Mouse (Mus musculus) limb, embryonic 11.5 days (tissue): ENCODE results near the gene Gm3336. TPM values are rescaled to one million over a fixed set of nuclear protein-coding genes. Genes with fewer than 3 reads are reported as not detected.

Experiments
- ATAC-seq: fragments of 200-750 bp; cut with Nextera tagmentation; 2 replicates; pipeline ENCODE4 v1.8.0; 2017; ENCODE audit warnings: low read depth; ENCODE audit not compliant: insufficient number of reproducible peaks, low FRiP score, low TSS enrichment
- DNase-seq: peaks from one replicate; pipeline ENCODE4 v3.0.0-alpha.2; 2015; ENCODE audit warnings: low spot score
- H3K27ac ChIP-seq: fragments of 300-500 bp; sonication (generic); replicated peaks from 2 replicates; pipeline ENCODE4 v1.5.1; 2014; ENCODE audit warnings: low read depth, mild to moderate bottlenecking, low read length
- H3K27me3 ChIP-seq: fragments of 300-500 bp; sonication (generic); 2 replicates; pipeline ENCODE4 v1.6.1; 2014; ENCODE audit warnings: mild to moderate bottlenecking, low read length, mixed read lengths; ENCODE audit not compliant: control insufficient read depth, insufficient read depth
- H3K36me3 ChIP-seq: fragments of 300-500 bp; sonication (generic); 2 replicates; pipeline ENCODE4 v1.6.1; 2014; ENCODE audit warnings: mild to moderate bottlenecking, low read length, moderate library complexity, mixed read lengths; ENCODE audit not compliant: control insufficient read depth, insufficient read depth
- H3K4me1 ChIP-seq: fragments of 300-500 bp; sonication (generic); 2 replicates; pipeline ENCODE4 v1.6.1; 2014; ENCODE audit warnings: low read length, mixed read lengths; ENCODE audit not compliant: control insufficient read depth, insufficient read depth
- H3K4me2 ChIP-seq: fragments of 300-500 bp; sonication (generic); 2 replicates; pipeline ENCODE4 v1.6.1; 2014; ENCODE audit warnings: low read depth, mild to moderate bottlenecking, moderate library complexity; ENCODE audit not compliant: severe bottlenecking
- H3K4me3 ChIP-seq: fragments of 300-500 bp; sonication (generic); 2 replicates; pipeline ENCODE4 v1.5.1; 2014; ENCODE audit warnings: low read depth, low read length
- H3K9ac ChIP-seq: fragments of 300-500 bp; sonication (generic); 2 replicates; pipeline ENCODE4 v1.6.1; 2014; ENCODE audit warnings: mild to moderate bottlenecking, low read length
- H3K9me3 ChIP-seq: fragments of 300-500 bp; sonication (generic); 2 replicates; pipeline ENCODE4 v1.6.1; 2016; ENCODE audit warnings: low read length; ENCODE audit not compliant: control insufficient read depth
- WGBS: fragments of 180-500 bp; shearing (Covaris S2); extraction: QIAGEN DNeasy Blood & Tissue Kit; methylation state at CpG from one replicate; pipeline ENCODE4 v1.1.7; 2014; 5-methylcytosine and 5-hydroxymethylcytosine counted together
- polyA plus RNA-seq: library from polyadenylated mRNA; unstranded; fragments of >200 nt; fragmentation: Nextera tagmentation; extraction: Ambion mirVana; gene quantifications from 2 replicates; pipeline ENCODE4 v1.2.1, GENCODE M21; 2014

The Gm3336 gene
- polyA plus RNA-seq, 1 experiment from 2014 or later, result not detected

DNA sequence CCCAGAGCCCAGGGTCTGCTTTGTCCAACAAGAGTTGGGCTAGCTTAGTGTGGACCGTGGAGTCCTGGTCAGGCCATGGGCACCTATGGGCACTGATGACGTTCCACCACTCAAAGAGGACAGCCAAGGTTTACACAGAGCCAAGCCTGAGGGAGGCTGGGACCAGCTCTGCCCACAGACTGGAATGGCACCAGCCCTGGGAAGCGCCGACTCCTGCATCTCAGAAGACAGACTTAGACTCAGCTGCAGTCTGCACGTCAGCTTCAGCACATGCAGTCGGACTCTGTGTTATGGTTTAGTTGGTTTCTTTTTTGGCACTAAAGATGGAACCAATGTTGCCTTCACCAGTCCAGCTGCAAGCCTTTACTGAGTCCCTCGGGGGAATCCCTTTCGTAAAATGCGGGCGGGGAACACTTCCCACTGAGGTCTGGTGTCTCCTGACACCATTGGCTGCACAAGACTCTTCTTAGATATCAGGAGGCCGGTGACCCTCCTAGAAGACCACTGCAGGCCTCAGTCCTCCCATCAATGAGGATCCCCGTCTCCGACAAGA is 31.9 kb downstream of the Gm3336 start:
- 88% methylated on average over 13 of the region's 13 CpGs for WGBS
- ATAC-seq, result no peak
- H3K4me2 ChIP-seq, result no peak overlapping the region
- H3K27ac ChIP-seq, result no peak overlapping the region
- peaks cover 9% of the 10 kb centered on the region for H3K4me1 ChIP-seq
- no peaks in the 10 kb centered on the region for H3K36me3 ChIP-seq
- no peak overlapping the region for H3K9ac ChIP-seq
- H3K4me3 ChIP-seq, result no peak overlapping the region
- peaks cover 23% of the 10 kb centered on the region for H3K27me3 ChIP-seq
- H3K9me3 ChIP-seq, result no peaks in the 10 kb centered on the region
- DNase-seq, result no peak

DNA sequence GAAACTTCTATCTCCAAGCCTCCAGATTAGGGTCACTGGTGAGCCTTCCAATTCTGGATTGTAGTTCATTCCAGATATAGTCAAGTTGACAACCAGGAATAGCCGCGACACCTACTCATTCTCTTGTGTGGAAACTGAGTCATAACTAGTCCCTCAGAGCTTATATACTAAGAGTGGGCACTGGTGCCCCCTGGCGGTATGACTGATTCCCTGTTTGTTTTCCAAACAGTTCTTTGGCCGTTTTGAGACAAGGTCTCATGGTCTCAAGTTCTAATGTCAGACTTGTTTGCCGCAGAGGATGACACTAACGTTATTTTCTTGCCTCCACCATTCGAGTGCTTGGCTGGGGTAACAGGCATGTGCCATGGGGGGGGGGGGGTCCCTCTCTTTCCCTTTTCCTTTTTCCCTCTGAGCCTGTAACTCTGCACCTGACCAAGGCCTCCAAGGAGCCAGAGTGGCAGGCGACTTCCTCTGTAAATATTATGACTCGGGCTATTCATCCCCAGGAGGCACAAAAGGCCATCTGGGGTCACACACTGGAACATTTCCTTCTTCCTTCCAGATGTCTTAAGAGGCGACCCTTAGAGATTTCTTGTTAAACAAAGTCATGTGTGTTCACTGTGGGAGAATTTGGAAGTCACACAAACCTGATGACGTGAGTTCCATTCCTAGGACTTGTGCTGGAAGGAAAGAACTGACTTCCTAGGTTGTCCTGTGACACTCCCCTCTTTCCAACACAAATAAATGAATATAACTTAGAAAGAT is 33.8 kb downstream of the Gm3336 start:
- WGBS, result 22% methylated on average over 11 of the region's 11 CpGs
- Histone ChIP-seq H3K4me3 (no peak overlapping the region), H3K27ac (no peak overlapping the region), H3K36me3 (no peaks in the 10 kb centered on the region; the same call in 1 of the 2 replicates), H3K9ac (no peak overlapping the region), H3K27me3 (peaks cover 6% of the 10 kb centered on the region), H3K9me3 (no peaks in the 10 kb centered on the region), H3K4me2 (no peak overlapping the region), H3K4me1 (peaks cover 11% of the 10 kb centered on the region)
- ATAC-seq (no peak), DNase-seq (peak; percentile 79)

DNA sequence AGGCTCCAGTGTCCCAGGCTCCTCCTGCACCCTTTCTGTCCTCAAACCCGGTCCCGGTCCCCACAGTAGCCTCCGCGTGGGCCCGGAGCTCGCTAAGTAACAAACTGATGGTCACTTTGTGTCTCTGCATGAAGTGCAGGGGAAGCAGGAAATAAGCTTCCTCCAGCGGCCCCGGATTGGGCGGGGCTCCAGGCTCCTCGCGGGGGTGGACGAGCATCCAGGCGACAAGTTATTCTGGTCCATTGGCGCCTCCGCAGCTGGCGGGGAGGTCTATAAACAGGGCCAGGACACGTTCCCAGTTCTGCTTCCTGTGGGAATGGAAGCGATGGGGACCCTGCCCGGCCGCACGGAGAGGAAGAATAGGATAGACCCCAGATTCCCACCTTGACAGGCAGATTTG is 34.8 kb downstream of the Gm3336 start:
- 19% methylated on average over 21 of the region's 21 CpGs for WGBS
- Histone ChIP-seq H3K4me1 (peaks cover 11% of the 10 kb centered on the region), H3K4me2 (peak overlapping the region; percentile 22; the same call in 1 of the 2 replicates), H3K4me3 (no peak overlapping the region), H3K27me3 (no peaks in the 10 kb centered on the region; the same call in 1 of the 2 replicates), H3K27ac (peak overlapping the region; percentile 58; the same call in 1 of the 2 replicates), H3K9me3 (no peaks in the 10 kb centered on the region), H3K9ac (peak overlapping the region; percentile 37; the same call in 1 of the 2 replicates), H3K36me3 (no peaks in the 10 kb centered on the region; the same call in 1 of the 2 replicates)
- DNase-seq (peak; percentile 55), ATAC-seq (no peak)

DNA sequence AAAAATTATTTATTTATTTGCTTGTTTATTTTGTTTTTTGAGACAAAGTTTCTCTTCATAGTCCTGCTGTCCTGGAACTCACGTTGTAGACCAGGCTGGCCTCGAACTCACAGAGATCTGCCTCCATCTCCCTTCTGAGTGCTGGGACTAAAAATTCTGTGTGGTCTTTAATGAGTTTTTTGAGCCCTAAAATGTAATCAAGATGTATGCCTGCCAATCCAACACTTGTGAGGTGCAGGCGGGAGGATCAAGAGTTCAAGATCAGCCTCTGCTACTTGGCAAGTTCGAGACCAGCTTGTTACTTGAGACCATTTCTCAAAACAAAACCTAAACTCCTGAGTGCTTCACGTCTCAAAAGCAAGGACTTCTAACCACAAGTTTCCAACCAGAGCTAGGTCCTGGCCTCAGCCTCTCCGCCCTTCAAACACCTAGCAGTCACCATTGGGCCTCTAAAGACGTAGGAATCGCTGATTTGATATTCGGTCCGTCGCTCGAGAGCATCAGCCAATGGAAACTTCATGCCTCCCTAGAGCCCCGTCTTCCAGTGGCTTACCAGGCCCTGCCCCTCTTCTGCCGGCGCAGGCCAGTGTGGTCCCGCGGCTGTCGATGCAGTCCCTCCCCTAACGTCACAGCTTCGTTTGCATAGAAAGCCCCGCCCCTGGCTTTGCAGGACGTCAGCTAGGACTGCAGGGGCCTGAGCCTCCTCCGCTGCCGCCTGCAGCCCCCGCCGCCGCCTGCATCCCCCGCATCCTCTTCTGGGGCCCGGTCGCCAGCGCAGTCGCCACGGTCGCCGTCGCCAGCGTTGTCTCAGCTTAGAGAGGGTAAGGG is 35.9 kb downstream of the Gm3336 start, which contains the start of gene Rab3a:
Gene Rab3a (plus strand): TSS at position 637 of the 828 bp plus-strand sequence.
- DNase-seq, result peak; percentile 97
- peak within 1 kb of the TSS; percentile 84 for H3K4me2 ChIP-seq
- peaks cover 3% of the 10 kb centered on the region; the same call in 1 of the 2 replicates for H3K36me3 ChIP-seq
- H3K9me3 ChIP-seq, result no peaks in the 10 kb centered on the region
- peak; percentile 92 for ATAC-seq
- no peaks in the 10 kb centered on the region for H3K27me3 ChIP-seq
- no peak within 1 kb of the TSS for H3K27ac ChIP-seq
- peak within 1 kb of the TSS; percentile 60 for H3K4me3 ChIP-seq
- 7% methylated on average over 37 of the region's 37 CpGs for WGBS
- H3K4me1 ChIP-seq, result peaks cover 11% of the 10 kb centered on the region
- H3K9ac ChIP-seq, result peak within 1 kb of the TSS; percentile 64

DNA sequence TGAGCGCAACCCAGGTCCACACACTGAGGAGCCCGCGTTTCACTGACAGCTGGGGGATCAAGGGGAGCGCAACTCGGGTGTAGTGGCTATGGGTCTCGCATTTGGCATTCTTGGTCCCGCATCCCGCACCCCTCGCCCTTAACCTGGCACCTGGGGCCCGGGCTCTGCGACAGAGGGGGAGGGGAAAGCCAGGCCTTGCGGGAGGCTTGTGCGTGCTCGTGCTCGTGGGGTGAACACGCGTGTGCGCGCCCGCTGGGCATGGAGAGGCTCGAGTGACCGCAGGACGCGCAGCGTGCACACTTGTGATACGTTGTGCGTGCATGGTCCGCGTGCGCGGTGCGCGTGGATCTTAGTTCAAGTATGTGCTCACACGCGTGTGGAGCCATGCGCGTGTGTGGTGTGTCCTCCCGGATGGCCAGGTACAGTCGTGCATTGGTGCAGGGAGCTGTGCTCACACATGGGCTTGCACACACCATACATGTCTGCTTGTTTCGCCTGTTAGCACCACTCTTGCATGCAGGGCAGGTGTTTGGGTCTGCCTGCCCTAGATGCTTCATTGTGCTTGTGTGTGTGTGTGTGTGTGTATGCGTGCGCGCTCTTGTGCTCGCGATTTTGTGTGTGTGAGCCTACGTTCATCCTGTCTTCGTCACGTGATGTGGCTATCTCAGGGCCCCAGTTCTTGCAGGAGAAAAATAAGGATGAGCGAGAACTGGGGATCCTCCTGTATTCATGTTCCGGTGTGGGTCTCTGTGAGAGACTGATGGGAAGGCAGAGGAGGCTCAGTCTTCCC is 36.7 kb downstream of the Gm3336 start:
- DNase-seq, result peak; percentile 65
- peaks cover 14% of the 10 kb centered on the region for H3K4me1 ChIP-seq
- H3K9ac ChIP-seq, result peak overlapping the region; percentile 64
- no peaks in the 10 kb centered on the region for H3K27me3 ChIP-seq
- no peaks in the 10 kb centered on the region for H3K9me3 ChIP-seq
- H3K36me3 ChIP-seq, result peaks cover 3% of the 10 kb centered on the region; the same call in 1 of the 2 replicates
- peak overlapping the region; percentile 84 for H3K4me2 ChIP-seq
- peak overlapping the region; percentile 60 for H3K4me3 ChIP-seq
- H3K27ac ChIP-seq, result no peak overlapping the region
- peak; percentile 4 for ATAC-seq
- WGBS, result 17% methylated on average over 50 of the region's 50 CpGs

DNA sequence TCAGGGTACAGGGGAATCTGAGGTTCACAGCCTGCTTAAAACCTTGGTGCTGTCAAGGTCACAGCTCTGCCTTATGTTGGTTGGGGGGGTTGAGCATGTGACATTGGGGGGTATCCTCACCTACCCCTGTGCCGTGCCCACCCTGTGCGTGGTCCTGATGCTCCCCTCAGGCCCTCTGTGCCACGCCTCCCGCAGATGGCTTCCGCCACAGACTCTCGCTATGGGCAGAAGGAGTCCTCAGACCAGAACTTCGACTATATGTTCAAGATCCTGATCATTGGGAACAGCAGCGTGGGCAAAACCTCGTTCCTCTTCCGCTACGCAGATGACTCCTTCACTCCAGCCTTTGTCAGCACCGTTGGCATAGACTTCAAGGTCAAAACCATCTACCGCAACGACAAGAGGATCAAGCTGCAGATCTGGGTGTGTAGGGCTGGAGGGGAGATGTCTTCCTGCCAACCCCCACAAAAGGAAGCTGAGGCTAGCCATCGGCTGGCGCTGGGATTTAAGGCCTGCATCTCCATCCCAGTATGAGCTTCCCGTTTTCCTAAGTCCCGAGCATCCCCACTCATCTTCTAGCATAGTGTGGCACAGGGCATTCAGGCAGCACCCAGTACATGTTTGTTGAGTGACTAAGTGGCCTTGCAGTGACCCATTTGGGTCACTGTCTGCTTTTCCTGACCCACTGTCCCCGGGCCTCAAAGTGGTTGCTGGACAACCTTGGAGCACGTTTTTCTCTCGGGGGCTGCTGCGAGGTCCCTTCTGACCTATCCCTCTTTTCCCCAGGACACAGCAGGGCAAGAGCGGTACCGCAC is 37.5 kb downstream of the Gm3336 start:
- 84% methylated on average over 24 of the region's 24 CpGs for WGBS
- no peak overlapping the region for H3K4me3 ChIP-seq
- peak overlapping the region; percentile 84; the same call in 1 of the 2 replicates for H3K4me2 ChIP-seq
- DNase-seq (no peak), ATAC-seq (no peak)
- H3K9me3 ChIP-seq, result no peaks in the 10 kb centered on the region
- H3K36me3 ChIP-seq, result peaks cover 3% of the 10 kb centered on the region; the same call in 1 of the 2 replicates
- H3K27ac ChIP-seq, result no peak overlapping the region
- H3K9ac ChIP-seq, result no peak overlapping the region
- H3K27me3 ChIP-seq, result no peaks in the 10 kb centered on the region
- H3K4me1 ChIP-seq, result peaks cover 14% of the 10 kb centered on the region

DNA sequence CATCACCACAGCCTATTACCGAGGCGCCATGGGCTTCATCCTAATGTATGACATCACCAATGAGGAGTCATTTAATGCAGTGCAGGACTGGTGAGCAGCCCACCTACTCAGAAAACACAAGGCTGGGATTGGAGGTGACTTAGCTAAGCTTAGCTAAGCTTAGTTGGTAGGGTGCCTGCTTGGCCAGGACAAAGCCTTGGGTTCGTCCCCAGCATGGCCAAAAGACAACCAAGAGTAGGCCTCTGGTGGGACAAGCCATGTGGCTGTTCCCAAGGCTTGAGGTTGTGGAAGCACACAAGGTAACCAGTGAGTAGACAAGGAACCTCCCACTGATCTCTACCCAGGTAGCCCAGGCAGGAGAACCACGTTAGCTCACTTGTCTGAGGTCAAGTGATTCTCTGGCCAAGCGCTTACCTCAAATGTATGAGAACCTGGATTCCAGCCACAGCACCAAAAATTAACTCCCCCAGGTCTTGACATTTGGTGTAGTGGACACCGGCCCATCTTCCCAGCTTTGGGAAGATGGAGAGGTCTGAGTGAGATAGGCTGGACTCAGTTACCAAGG is 38.2 kb downstream of the Gm3336 start:
- WGBS, result 92% methylated on average over 6 of the region's 6 CpGs
- no peak overlapping the region for H3K27ac ChIP-seq
- DNase-seq (no peak), ATAC-seq (no peak)
- H3K4me2 ChIP-seq, result no peak overlapping the region
- no peak overlapping the region for H3K9ac ChIP-seq
- H3K4me1 ChIP-seq, result peaks cover 14% of the 10 kb centered on the region
- H3K27me3 ChIP-seq, result no peaks in the 10 kb centered on the region
- H3K4me3 ChIP-seq, result no peak overlapping the region
- no peaks in the 10 kb centered on the region for H3K9me3 ChIP-seq
- peaks cover 3% of the 10 kb centered on the region; the same call in 1 of the 2 replicates for H3K36me3 ChIP-seq
